Mouse (Mus musculus) heart, postnatal 0 days (tissue): ENCODE results near the gene Macc1. TPM values are rescaled to one million over a fixed set of nuclear protein-coding genes. Genes with fewer than 3 reads are reported as not detected.
"Not testable (repeated sequence)": the region's sequence is repeated elsewhere in the genome, so short reads cannot be mapped to it uniquely, and the experiment has no call there.

Experiments
- ATAC-seq: fragments of 200-750 bp; cut with Nextera tagmentation; 2 replicates; pipeline ENCODE4 v1.8.0; 2017; ENCODE audit warnings: low read depth, moderate number of reproducible peaks, moderate library complexity; ENCODE audit not compliant: insufficient read depth
- DNase-seq: peaks from one replicate; pipeline ENCODE4 v3.0.0-alpha.2; 2016; ENCODE audit warnings: low spot score
- H3K27ac ChIP-seq: fragments of 300-500 bp; sonication (generic); 2 replicates; pipeline ENCODE4 v1.5.1; 2014; ENCODE audit warnings: low read depth, mild to moderate bottlenecking
- H3K27me3 ChIP-seq: fragments of 300-500 bp; sonication (generic); 2 replicates; pipeline ENCODE4 v1.6.1; 2014; ENCODE audit warnings: low read length, mixed read lengths; ENCODE audit not compliant: control insufficient read depth, insufficient read depth
- H3K36me3 ChIP-seq: fragments of 300-500 bp; sonication (generic); replicated peaks from 2 replicates; pipeline ENCODE4 v1.6.1; 2014; ENCODE audit warnings: low read length, mixed read lengths; ENCODE audit not compliant: control insufficient read depth, insufficient read depth
- H3K4me1 ChIP-seq: fragments of 300-500 bp; sonication (generic); 2 replicates; pipeline ENCODE4 v1.6.1; 2014; ENCODE audit warnings: antibody characterized with exemption; ENCODE audit not compliant: control insufficient read depth, insufficient read depth
- H3K4me2 ChIP-seq: fragments of 300-500 bp; sonication (generic); 2 replicates; pipeline ENCODE4 v1.6.1; 2014; ENCODE audit warnings: low read depth, mild to moderate bottlenecking, low read length, moderate library complexity
- H3K4me3 ChIP-seq: fragments of 300-500 bp; sonication (generic); 2 replicates; pipeline ENCODE4 v1.5.1; 2014; ENCODE audit warnings: low read depth, low read length
- H3K9ac ChIP-seq: fragments of 300-500 bp; sonication (generic); replicated peaks from 2 replicates; pipeline ENCODE4 v1.6.1; 2014; ENCODE audit warnings: low read depth, low read length, mixed read lengths
- H3K9me3 ChIP-seq: fragments of 300-500 bp; sonication (generic); replicated peaks from 2 replicates; pipeline ENCODE4 v1.6.1; 2016; ENCODE audit warnings: low read length; ENCODE audit not compliant: control insufficient read depth
- CTCF ChIP-seq: IDR thresholded peaks from 2 replicates; pipeline ENCODE4 v1.5.1; 2016; ENCODE audit warnings: antibody characterized with exemption, control low read depth, low read depth
- EP300 ChIP-seq: IDR thresholded peaks from 2 replicates; pipeline ENCODE4 v1.6.1; 2016; ENCODE audit warnings: antibody characterized with exemption, low read depth
- WGBS: fragments of 180-500 bp; shearing (Covaris S2); extraction: QIAGEN DNeasy Blood & Tissue Kit; methylation state at CpG from one replicate; pipeline ENCODE4 v1.1.7; 2014; 5-methylcytosine and 5-hydroxymethylcytosine counted together
- polyA plus RNA-seq: library from polyadenylated mRNA; unstranded; fragments of >200 nt; fragmentation: Nextera tagmentation; extraction: Ambion mirVana; gene quantifications from 2 replicates; pipeline ENCODE4 v1.2.1, GENCODE M21; 2015
- total RNA-seq: library from RNA; depleted of rRNA; stranded (reverse); fragments of >200 nt; gene quantifications from 2 replicates; pipeline ENCODE4 v1.2.3, GENCODE M21; 2014; ENCODE audit warnings: low replicate concordance

Gene Macc1
- total and polyA plus RNA-seq, 2 experiments from 2014 or later: not detected

DNA sequence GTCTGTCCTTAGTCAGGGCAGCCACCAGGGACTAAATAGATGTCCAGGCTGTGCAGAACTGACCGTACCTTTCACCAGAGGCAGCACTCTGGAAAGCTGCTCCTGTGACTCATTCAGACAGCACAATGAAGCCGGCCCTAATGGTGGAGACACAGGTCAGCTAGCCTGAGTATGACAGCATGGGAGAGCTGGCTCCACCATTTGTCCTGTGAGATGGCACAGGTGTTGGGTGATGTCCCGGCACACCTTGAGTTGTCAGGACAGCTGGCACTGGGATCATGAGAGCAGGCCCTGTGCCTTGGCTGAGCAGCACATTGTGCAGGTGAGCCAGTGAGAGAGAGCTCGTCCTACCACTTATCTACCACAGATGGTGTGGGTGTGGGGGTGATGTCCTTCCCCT is 16.6 kb downstream of the Macc1 start:
- no peak overlapping the region for H3K4me3 ChIP-seq
- 79% methylated on average over 4 of the region's 4 CpGs for WGBS
- H3K9ac ChIP-seq: no peak overlapping the region
- no peaks in the 10 kb centered on the region; the same call in 1 of the 2 replicates for H3K4me1 ChIP-seq
- TF ChIP-seq EP300 (no peak), CTCF (no peak)
- H3K27ac ChIP-seq: no peak overlapping the region
- H3K27me3 ChIP-seq: no peaks in the 10 kb centered on the region
- ATAC-seq: no peak
- no peaks in the 10 kb centered on the region for H3K36me3 ChIP-seq
- DNase-seq: no peak
- H3K4me2 ChIP-seq: no peak overlapping the region
- no peaks in the 10 kb centered on the region for H3K9me3 ChIP-seq

DNA sequence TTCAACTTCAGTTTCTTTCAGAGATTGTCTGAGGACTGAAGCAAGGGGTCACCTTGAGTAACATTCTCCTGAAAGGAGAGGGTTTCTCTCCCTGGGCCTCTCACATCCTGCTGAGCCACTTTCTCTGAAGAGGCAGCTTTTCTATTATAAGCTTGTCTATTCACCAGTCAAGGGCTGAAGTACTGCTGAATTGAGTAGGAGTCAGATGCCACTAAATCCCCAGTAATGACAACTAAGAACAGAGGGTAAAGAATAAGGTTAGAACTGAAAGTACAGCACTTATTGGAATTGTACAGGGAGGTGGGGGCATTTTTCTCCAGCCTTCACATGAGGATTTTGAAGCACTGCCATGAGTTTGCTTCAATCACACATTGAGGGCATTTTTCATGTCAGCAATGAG is 19.3 kb downstream of the Macc1 start:
- H3K9ac ChIP-seq: no peak overlapping the region
- no peak for TF ChIP-seq CTCF
- TF ChIP-seq EP300: no peak
- H3K27me3 ChIP-seq: no peaks in the 10 kb centered on the region
- ATAC-seq: no peak
- DNase-seq: no peak
- H3K36me3 ChIP-seq: no peaks in the 10 kb centered on the region
- no peak overlapping the region for H3K27ac ChIP-seq
- H3K4me2 ChIP-seq: no peak overlapping the region
- no peaks in the 10 kb centered on the region; the same call in 1 of the 2 replicates for H3K4me1 ChIP-seq
- H3K4me3 ChIP-seq: no peak overlapping the region
- H3K9me3 ChIP-seq: no peaks in the 10 kb centered on the region

DNA sequence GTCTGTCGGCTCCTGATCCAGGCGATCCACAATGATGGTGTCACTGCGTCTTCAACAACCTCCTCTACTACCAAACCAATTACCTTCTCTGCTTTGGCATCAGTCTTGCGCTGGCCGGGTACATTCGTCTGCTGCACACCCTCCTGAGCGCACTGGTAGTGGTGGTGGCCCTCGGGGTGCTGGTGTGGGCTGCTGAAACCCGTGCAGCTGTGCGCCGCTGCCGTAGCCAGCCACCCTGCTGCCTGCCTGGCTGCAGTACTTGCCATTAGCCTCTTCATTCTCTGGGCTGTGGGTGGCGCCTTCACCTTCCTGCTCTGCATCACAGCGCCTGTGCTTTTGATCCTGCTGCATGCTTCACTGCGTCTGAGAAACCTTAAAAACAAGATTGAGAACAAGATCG is 38.5 kb downstream of the Macc1 start:
- 36% methylated on average over 16 of the region's 16 CpGs for WGBS

DNA sequence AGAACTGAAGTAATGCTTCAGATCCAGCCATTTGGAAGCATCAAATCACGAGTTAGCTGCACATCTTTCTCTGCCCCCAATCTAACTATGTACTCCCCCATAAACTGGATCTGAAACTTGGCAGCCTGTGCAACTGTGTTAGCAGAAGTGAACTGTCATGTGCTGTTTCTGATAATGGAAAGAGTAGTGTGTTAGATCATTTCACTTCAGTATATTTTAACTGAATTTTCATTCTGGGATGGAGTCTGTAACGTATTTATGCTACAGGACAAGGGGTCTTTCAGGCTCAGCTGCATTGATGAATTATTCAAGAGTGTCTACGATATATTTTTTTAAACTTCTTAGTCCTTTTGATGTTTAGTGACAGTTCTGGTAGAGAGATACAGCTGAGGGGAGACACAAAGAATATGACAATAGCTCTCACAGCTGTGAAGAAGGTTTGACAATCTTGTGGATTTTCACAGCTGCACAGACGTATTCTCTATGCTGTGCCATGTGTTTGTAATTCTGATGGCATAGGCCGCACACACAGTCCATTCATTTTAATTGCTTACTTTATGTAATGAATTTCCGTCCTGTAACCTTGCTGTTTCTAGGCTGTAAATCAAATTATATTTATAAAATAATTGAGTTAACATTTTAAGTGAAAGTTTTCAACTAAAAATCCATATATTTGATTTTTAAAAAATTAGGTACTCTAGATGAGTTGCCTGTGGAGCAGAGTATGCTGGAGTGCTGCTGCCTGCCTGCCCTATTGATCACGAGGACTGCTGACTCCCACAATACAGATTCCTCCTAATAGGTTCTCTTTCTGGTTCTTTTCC is 43.6 kb downstream of the Macc1 start:
- no peaks in the 10 kb centered on the region for H3K36me3 ChIP-seq
- H3K4me3 ChIP-seq: no peak overlapping the region
- WGBS: 66% methylated on average over 7 of the region's 7 CpGs
- ATAC-seq: no peak
- no peak overlapping the region for H3K27ac ChIP-seq
- H3K9ac ChIP-seq: no peak overlapping the region
- TF ChIP-seq CTCF (no peak), EP300 (no peak)
- H3K4me2 ChIP-seq: no peak overlapping the region
- H3K27me3 ChIP-seq: no peaks in the 10 kb centered on the region
- H3K4me1 ChIP-seq: no peaks in the 10 kb centered on the region
- DNase-seq: no peak
- no peaks in the 10 kb centered on the region for H3K9me3 ChIP-seq

More for the DNA sequence above, 38.5 kb downstream of the Macc1 start:
- not testable (repeated sequence) for H3K4me1 ChIP-seq, H3K27ac ChIP-seq, H3K9ac ChIP-seq, H3K9me3 ChIP-seq, H3K36me3 ChIP-seq, H3K4me2 ChIP-seq, ATAC-seq, H3K4me3 ChIP-seq, DNase-seq, H3K27me3 ChIP-seq

DNA sequence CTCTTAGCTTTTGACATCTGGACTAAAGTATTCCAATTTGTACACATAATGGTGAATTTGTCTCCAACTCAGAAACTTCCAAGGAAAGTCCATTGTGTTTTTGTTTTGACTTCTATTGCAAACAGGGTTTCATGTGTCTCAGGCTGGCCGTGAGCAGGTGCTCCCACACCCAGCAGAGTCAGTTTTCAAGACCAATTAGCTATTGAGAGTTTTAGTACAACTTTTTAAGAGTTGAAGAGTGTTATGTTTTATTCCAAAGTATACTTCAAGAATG is 44.1 kb downstream of the Macc1 start:
- TF ChIP-seq CTCF: no peak
- no peak for TF ChIP-seq EP300
- Histone ChIP-seq H3K36me3 (no peaks in the 10 kb centered on the region), H3K9ac (no peak overlapping the region), H3K27me3 (no peaks in the 10 kb centered on the region), H3K4me1 (no peaks in the 10 kb centered on the region), H3K9me3 (no peaks in the 10 kb centered on the region), H3K4me2 (no peak overlapping the region), H3K4me3 (no peak overlapping the region), H3K27ac (no peak overlapping the region)
- 82% methylated on average over 1 of the region's 1 CpGs for WGBS
- DNase-seq (no peak), ATAC-seq (no peak)

DNA sequence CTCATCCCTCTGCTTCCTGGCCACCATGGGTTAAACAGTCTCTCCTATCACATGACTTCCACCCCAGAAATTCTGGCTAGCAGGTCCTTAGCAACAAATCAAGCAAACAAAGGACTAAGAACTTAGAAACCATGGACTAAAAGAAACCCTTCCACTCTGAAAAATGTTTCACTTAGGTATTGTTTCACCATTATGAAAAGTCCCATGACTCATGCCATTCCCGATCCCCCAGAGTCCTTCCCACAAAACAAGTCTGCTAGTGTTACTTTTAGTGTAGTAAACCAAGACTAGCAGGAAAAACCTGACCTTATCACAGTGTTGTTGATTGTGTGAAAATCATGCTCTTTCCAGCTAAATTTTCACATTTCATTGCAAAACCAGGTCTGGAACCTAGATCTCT is 51.0 kb downstream of the Macc1 start:
- Histone ChIP-seq H3K36me3 (no peaks in the 10 kb centered on the region), H3K4me2 (no peak overlapping the region), H3K4me3 (no peak overlapping the region), H3K4me1 (no peaks in the 10 kb centered on the region), H3K27ac (no peak overlapping the region), H3K27me3 (no peaks in the 10 kb centered on the region), H3K9me3 (no peaks in the 10 kb centered on the region), H3K9ac (no peak overlapping the region)
- 72% methylated on average over 1 of the region's 1 CpGs for WGBS
- no peak for TF ChIP-seq EP300
- TF ChIP-seq CTCF: no peak
- DNase-seq (no peak), ATAC-seq (no peak)
